Mouse (Mus musculus) mature B cell (primary cell): ENCODE results near the gene Jsrp1.

Experiments
- in situ Hi-C: fragments of 300-500 bp; cut with MboI; formaldehyde crosslinking; loops from 2 replicates; pipeline ENCODE4 v1.14.3; 2019

The Jsrp1 gene

DNA sequence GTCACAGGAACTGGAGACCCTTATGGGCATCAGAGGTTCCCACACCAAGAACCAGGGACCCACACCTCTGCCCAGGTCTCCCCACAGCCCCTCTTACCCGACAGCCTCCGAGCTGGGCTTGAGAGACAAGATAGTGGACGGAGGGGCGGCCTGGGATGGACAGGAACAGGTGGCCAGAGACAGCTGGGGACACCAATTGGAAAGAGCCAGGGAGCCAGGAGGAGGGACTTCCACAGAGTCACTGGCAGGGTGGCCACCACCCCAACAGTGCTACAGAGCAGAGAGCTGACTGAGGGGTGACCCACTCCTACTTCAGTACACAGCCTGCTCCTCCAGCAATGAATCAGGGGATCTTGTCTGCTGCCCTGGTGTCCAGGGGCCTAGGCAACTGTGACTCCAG lies at the start of gene Jsrp1:
Jsrp1 (minus strand) TSS at position 133 of the 400 bp plus-strand sequence.
- in situ Hi-C loops: no loop called here

DNA sequence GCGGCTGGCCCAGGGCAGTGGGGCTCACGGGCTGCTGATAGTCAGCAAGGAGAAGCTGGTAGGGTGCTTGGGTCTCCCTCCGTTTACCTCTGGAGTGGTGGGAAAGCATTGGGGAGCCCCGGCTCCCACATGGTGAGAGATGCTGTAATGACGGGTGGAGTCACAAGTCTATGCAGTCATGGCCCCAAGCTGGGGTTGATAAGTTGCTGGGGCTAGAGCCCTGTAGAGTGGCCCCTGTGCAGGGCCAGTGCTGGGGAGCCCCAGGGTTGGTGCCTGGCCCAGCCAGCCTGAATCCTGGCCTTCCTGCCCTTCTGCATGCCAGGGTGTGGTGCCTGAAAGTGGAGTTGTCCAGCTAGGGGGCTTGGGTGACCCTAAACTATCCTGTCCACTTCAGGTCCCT lies 49.0 kb upstream of the Jsrp1 start:
- in situ Hi-C loops: no loop called here

DNA sequence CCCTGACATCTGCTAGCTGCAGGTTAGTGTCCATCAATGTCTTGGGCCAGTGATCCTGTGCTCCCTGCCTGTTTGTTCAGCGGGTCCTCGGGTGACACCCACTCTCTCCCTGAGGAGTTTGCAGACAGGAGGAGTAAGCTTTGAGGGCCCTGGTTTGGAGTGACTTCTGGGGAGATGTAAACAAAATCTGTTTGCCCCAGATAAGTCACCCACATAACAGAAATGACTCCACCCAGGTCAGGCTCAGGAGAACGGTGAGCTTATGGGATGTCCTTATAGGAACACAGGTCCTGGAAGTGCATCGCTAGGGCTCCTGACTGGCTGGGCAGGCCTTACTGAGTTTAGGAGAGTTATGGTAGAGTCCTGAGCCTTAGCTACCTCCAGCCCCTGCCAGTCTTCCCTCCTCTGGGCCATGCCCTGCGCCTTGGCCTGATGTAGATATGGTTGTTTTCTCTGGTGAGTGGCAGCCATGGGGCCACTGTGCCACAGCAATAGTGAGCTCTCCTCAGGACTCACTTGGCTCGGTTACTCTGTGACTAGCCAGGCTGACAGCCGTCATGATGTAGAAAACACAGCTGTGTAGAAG lies 45.1 kb upstream of the Jsrp1 start:
- in situ Hi-C loops: no loop called here

DNA sequence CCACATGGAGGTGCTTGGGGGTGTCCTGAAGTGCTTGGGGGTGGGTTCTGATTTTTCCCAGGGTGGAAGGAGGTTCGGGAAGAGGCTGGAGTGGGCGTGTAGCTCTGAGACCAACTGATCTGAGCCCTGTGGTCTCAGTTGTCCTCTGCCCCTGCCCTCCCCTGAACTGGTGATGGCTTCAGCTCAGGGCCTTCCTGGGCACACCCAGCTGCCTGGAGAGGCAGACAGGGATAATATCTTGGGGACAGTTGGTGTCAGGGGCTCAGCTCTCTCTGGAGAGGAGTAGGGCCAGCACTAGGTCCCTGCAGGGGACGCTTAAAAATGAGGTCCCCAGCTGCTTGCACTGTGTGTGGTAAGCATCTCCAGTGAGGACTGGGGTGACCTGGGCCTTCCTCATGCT lies 44.5 kb upstream of the Jsrp1 start:
- in situ Hi-C loops: no loop called here

DNA sequence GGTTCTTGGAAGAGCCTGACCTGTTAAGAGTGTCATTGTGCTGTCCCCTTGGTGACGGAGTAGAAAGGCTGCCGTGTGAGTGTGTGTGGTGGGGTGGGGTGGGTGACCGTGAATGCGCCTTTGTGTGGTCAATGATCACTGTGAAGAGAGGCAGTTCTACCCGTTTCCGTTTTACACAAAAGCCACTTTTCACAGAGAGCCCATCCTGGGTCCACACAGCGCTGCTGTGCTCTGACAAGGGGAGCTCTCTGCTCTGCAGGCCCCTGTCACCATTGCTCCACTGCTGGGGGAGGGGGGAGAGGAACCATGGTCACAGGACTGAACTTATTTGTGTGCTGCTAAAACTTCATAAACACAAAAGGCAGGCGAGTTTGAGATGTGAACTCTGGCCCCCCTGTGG lies 44.1 kb upstream of the Jsrp1 start:
- in situ Hi-C loops: no loop called here

DNA sequence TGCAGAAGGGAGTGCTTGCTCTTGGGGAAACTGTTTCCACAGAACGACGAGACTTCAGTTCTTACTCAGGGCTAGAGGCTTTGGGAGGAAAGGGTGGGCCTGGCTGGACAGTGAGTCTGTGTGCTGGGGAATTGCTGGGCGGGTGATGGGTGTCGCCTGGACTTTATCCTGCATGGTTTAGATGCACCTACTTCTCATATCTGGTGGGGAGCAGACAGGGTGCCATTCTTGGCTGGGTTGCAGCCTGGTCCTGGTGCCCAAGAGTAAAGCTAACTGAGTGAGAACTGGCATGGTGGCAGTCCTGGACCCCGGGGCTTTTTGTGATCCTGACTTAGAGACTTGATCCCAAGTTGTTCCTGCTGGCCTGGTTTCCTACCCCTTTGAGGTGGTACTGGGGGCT lies 43.6 kb upstream of the Jsrp1 start:
- in situ Hi-C loops: no loop called here

DNA sequence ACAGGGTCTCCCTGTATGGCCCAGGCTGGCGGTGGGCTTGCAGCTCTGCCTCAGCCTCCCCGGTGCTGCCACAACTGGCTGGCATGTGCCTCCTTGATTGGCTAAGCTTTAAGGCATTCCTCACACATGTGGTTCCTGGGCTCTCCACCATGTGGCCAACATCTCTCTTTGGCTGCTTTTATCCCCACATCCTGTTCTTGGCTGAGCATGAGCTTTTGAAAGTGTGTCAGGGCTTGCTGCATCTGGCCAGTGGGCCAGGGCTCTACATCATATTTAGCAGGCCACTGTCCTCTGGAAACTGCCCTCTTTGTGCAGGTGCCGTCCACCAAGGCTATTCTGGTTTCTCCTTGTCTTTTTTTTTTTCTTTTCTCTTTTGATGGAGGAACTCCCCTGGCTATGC lies 43.0 kb upstream of the Jsrp1 start:
- in situ Hi-C loops: no loop called here

DNA sequence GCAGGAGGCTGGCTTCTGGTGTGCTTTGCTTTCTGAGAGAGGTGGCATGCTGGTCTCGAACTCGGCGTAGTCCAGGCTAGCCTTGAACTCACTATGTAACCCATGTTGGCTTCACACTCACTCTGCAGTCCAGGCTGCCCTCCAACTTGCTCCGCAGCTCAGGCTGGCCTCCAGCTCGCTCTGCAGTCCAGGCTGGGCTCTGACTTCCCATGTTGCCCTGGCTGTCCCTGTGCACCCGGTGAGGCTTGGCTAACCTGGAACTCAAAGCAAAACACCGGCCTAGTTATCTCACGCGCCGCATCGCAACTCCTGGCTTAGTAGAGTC lies 42.4 kb upstream of the Jsrp1 start:
- in situ Hi-C loops: no loop called here

DNA sequence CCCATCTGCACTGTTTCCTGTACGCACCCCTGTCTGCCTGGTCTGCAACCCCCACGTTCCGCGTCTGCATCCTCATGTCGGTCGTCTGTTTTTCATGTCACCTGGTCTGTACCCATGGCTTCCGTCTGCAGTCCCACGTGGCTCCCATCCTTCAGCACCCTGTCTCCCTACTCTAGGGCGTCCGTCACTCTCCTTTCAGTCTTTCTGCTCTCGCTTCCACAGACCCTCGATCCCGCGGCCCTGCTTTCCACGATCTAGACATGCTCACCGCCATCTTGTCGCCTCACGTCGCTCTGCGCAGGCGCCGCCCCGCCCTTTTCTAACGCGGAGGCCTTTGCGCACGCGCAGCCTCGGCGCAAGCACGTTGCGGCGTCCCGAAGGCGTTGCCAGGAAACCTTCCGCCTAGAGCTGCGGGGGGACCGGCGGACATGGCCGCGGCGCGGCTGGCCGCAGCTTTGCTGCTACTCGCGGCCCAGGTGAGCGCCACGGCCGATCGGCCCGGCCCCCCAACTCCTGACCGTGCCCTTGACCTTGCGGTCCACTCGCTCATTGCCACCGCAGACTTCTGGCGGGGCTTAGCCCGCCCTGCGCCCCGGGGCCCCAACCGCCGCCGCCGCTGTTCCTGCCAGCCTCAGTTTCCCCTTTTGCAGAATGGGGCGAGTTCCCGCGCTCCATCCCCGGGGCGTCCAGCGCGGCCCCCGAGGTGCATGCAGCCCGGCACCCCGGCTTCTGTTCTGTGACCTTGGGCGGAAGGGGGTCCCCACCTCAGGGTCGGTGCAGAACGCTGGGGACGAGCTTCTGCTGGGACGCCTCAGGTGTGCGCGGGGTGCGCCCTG lies 41.8 kb upstream of the Jsrp1 start, which contains the start of the genes Lsm7 and Sppl2b:
Lsm7 (minus strand) TSS at position 297 of the 836 bp plus-strand sequence.
Sppl2b (plus strand) TSS at position 363 of the 836 bp plus-strand sequence.
- in situ Hi-C loops: no loop called here

DNA sequence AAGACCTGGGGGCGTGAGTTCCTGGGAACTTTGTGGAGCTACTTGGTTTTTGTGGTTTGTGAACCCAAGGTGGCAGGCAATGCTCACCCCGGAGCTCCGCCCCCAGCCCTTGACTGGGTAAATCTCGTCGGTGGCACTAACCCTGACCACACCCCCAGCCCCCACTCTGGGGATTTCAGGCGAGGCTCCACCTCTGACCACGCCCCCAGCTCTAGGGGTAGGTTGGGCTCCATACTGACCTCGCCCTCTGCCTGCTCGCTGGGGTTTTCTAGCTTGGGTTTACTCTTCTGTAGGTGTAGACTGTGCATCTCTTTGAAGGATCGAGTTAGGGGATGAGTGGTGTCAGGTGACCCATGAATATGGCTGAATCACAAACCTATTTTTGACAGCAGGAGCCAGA lies 35.3 kb upstream of the Jsrp1 start:
- in situ Hi-C loops: no loop called here

DNA sequence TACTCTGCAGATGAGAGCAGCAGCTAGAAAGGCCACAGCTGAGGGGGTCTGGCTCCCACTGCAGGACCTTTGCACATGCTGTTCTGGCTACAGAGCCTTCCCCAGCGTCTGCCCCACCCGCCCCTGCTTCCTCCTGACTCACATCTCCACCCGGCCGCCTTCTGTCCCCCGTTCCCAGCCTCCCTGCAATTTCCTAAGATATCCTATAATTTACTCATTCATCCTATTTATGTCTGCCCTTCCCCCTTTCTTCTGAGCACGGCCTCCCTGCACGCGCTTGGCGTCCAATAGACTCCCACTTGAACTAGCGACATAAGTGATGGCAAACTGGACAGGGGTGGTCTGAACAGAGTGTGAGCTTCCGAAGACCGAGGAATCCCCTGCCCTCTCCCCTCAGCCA lies 32.4 kb upstream of the Jsrp1 start:
- in situ Hi-C loops: no loop called here

DNA sequence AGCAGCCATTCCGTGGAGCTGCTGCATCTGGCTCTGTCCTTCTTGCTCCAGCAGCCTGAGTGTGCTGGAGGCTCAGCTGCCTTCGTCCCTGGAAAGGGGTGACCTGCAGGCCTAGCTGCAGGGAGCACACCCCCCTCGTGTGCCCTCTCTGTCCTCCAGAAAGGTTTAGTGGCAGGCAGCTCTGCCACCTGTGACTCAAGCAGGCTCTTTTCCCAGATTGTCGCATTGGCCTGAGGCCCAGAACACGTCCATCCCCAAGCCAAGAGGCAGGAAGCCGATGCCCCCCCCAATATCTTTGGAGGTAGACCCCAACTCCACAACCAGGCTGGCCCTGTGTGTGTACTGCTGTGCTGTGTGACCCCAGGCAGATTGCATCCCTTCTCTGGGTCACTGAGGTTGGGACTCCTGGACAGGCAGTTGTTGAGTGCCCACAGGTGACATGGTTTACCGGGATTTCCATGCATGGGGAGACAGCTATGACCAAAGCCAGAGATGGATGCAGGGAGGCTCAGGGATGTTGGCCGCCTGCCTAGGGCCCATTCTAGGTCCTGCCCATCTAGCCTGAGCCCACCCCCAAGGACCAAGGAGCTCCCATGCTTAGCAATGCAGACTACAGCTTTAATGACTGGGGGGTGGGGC lies 31.9 kb upstream of the Jsrp1 start:
- in situ Hi-C loops: no loop called here

DNA sequence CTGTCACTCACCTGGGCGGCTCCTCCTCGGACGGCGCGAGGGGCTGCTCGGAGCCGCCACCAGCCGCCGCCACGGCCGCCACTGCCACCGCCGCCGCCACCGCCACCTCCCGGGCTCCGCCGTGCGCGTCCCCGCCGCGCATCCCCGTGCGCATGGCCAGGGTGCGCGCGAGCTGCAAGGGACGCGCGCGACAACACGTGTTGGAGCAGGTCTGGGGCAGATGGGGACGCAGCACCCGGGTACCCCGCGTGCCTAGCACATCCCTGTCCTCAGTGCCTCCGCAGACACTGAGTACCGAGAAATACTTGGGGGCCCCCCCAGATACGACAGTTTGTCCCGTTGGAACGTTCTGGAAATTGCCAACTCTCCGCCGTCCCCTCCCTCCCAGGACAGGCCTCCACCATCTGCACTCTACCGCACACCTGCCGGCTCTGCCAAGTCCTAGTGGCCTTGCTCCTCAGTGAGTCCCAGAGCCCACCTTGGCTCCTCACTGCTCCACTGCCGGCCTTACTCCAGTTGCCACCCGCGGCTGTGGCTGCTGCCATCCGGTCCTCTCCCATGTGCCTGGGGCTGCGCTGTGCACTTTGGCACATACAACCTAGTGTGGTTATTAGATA lies 30.7 kb upstream of the Jsrp1 start, which contains the start of gene Lingo3:
Lingo3 (minus strand) TSS at position 109 of the 617 bp plus-strand sequence.
- in situ Hi-C loops: no loop called here

DNA sequence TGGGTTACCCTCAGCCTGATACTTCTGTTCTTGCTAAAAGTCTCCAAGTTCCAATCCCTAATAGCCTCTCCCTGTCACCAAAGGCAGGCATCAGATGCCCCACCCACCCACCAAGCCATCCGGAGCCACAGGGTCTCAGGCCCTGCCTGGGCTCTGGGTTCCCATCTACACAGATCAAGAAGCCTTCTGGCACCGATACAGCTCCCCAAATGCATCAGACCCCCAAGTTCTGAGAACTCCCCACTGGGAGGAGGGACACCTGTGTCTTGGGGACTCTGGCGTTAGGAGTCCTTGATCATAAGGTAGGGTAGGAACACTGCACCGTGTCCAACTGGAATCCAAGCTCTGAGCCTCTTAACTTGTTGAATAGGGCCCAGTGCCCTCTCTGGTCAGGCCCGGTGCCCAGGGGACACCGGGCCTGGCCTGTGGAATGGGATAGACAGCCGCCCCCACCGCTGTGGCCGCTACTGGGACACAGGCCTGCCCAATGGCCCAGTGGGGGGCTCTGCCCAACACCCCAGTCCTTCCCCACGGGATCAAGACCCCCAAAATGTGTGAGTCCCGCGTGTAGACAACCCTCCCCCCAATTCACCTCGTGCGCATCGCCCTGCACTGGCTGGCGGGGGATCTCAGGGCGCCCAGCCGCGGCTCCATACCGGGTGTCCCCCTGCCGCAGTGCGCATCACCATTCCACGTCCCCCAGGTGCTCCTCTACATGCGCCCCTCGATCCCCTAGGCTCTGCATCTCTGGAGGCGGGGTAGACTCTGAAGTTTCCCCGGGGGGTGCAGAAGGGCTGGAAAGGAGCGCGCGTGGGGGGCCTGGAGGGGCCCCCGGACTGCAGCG lies 30.0 kb upstream of the Jsrp1 start:
- in situ Hi-C loops: no loop called here

DNA sequence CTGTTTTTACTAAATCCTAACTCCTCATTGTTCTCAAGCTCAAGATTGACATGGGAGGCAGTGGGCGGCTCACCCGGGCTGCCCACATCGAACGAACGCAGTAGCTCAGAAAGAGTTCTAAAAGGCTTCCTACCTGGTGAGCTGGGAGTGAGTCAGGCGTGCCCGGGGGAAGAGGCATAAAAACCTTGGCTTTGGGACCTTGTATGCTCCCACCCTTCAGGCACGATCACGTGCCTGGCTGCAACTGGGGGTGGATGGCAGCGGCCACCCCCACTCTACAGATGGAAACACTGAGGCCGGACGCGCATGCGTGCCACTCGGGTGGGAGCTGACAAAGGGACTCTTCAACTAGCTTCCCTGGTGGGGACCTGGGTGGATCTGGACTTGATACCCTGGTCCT lies 29.0 kb upstream of the Jsrp1 start:
- in situ Hi-C loops: no loop called here

DNA sequence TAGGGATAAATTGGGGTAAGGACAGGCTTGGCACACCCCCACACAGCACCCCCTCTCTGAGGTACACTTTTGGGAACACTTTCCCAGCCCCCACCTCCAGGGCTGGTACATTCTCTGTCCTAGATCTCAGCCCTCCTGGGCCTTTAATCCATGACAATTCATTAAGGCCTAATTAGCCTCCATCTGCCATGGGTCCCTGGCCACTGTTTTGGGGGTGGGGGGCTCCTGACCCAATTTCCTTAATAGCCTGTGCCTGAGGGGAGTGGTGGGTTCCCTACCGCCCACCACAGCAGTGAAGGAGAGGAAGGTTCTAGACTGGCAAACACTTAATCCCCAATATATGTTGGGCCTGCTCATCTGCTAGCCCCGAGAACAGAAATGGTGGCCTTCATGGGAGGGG lies 28.4 kb upstream of the Jsrp1 start:
- in situ Hi-C loops: no loop called here

DNA sequence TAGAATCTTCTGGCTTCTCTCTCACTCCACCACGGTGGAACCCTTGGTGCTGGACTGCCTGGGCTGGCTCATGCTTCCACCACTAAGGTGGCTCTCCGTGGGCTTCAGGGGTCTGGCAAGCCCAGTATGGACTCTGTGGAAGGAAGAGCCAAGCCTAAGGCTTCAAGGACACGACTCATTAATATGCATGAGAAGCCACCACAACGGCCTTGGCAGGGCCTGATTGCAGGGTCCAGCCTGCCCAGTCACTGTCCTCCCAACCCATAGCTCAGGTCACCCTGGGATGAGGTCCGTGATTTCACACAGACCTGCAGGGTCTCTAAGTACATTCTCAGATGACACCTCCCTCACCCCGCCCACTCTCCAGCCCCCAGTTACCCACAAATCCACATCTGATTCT lies 26.6 kb upstream of the Jsrp1 start:
- in situ Hi-C loops: no loop called here

DNA sequence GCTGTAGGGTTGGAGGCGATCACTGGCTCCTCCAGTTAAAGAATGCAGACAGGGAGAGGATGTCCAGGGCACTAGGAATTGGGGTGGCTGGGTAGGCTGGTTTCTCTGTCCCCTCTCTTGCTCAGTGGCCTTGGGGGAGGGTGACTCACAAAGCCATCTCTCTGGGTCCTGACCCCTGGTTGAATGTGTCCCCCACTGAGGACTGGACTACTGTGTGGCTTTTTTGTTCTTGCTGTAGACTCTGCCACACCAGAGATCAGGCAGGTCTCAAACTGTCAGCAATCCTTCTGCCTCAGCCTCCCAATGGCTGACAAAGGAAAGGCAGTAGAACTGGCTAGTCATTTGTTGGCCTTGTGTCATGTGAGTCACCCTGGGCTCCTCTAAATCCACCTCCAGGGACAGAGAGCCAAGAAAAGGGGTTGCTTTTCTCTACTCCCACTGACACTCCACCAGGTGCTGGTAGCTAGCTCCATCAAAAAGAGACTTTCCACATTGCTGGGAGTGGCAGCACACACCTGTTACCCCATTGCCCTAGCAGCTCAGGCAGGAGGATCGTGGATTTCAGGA lies 25.1 kb upstream of the Jsrp1 start:
- in situ Hi-C loops: no loop called here

DNA sequence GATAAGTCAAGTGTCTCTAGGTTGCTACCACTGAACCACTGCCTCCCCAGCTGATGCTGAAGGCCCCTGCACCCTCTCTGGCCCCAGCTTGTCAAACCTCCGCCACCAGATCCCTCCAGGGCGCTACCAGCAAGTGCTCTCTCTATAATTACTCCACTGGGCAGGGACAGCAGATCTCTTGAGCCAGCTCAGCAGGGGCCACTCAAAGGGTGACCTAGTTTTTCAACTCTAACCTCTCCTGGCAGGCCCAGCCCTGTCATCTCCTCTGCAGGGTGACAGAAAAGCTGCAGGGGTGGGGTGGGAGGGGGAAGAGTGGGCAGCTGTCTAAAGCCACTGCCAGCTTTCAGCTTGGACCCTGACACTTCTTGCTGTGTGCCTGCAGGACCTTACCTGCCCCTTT lies 24.5 kb upstream of the Jsrp1 start:
- in situ Hi-C loops: no loop called here

DNA sequence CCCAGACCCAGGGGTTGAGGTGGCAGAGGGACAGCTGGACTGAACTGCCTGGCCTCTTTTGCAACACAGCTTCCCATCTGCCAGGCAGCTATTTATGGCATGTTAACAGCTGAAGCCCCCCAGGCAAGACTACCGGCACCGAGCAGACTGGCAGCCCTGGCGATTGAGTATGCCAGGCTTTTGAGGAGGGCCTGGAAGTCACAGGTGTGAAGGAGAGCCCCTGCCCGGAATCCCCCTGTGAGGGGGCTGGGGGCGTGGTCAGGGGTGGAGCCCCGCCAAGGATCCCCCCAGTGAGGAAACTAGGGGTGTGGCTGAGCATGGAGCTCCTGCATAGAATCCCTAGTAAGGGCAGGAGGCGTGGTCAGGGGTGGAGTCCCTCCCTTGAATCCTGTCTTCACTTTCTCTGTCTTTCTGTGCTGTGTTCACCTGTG lies 23.7 kb upstream of the Jsrp1 start:
- in situ Hi-C loops: no loop called here

DNA sequence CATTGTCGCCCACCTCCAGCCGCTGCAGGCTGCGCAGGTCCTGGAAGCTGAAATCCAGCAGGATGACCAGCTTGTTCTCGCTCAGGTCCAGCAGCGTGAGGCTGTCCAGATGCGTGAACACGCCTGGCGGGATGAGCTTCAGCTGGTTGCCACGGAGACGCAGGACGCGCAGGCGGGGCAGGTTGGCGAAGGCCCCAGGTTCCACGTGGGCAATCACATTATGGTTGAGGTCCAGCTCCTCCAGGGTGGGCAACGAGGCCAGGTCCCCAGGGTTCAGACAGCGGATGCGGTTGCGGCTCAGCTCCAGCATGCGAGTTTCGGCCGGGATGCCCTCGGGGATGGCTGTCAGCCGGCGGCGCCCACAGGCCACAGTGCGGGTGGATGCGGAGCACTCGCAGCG lies 22.3 kb upstream of the Jsrp1 start:
- in situ Hi-C loops: no loop called here
